Mouse (Mus musculus): Measurements from ENCODE around the gene Mapkap1.

The Mapkap1 gene

GRCm38 (mm10) chr2:34591721-34592360 lies 185.3 kb downstream of the Mapkap1 start:
- DNase-seq = no peak

- no peak for DNase-seq
Measured at GRCm38 (mm10) chr2:34592361-34592960, 185.9 kb downstream of the Mapkap1 start.

- no peak for DNase-seq
Measured at GRCm38 (mm10) chr2:34594001-34594400, 187.4 kb downstream of the Mapkap1 start.

- DNase-seq = no peak
Measured at GRCm38 (mm10) chr2:34599606-34600255, 193.2 kb downstream of the Mapkap1 start.

GRCm38 (mm10) chr2:34600734-34601133 lies 194.2 kb downstream of the Mapkap1 start:
- no peak for DNase-seq

- DNase-seq = peak; percentile 71
Measured at GRCm38 (mm10) chr2:34602111-34602541, 195.6 kb downstream of the Mapkap1 start.

- DNase-seq = no peak
Measured at GRCm38 (mm10) chr2:34602896-34603295, 196.3 kb downstream of the Mapkap1 start.

- DNase-seq = peak; percentile 38
Measured at GRCm38 (mm10) chr2:34603653-34604214, 197.2 kb downstream of the Mapkap1 start.

GRCm38 (mm10) chr2:34605040-34605439 lies 198.5 kb downstream of the Mapkap1 start:
- no peak for DNase-seq

GRCm38 (mm10) chr2:34608917-34609316 lies 202.3 kb downstream of the Mapkap1 start:
- no peak for DNase-seq

- DNase-seq = no peak
Measured at GRCm38 (mm10) chr2:34609516-34609915, 202.9 kb downstream of the Mapkap1 start.

GRCm38 (mm10) chr2:34620778-34621415 lies 214.3 kb downstream of the Mapkap1 start:
- DNase-seq = no peak

GRCm38 (mm10) chr2:34621485-34621884 lies 214.9 kb downstream of the Mapkap1 start:
- DNase-seq = no peak

- no peak for DNase-seq
Measured at GRCm38 (mm10) chr2:34622518-34622917, 215.9 kb downstream of the Mapkap1 start.

- DNase-seq = peak; percentile 55
Measured at GRCm38 (mm10) chr2:34623181-34623580, 216.6 kb downstream of the Mapkap1 start.

- no peak for DNase-seq
Measured at GRCm38 (mm10) chr2:34624076-34624475, 217.5 kb downstream of the Mapkap1 start.

- DNase-seq = peak; percentile 34
Measured at GRCm38 (mm10) chr2:34627328-34628226, 221.0 kb downstream of the Mapkap1 start.

- DNase-seq = no peak
Measured at GRCm38 (mm10) chr2:34628903-34629540, 222.5 kb downstream of the Mapkap1 start.

- no peak for DNase-seq
Measured at GRCm38 (mm10) chr2:34629758-34630157, 223.2 kb downstream of the Mapkap1 start.

- DNase-seq = peak; percentile 43
Measured at GRCm38 (mm10) chr2:34630445-34630844, 223.9 kb downstream of the Mapkap1 start.

GRCm38 (mm10) chr2:34632051-34632450 lies 225.5 kb downstream of the Mapkap1 start:
- no peak for DNase-seq
